8 mouse cellular contexts compared by ENCODE assay signal in genomic region chr2:105017802-105018201, GRCm38 (mm10). TPM values are rescaled to one million over a fixed set of nuclear protein-coding genes. Genes with fewer than 3 reads are reported as not detected.
DNase-seq lines count a peak whose midpoint lies in the region; ATAC-seq and TF ChIP-seq lines count a peak whose summit lies in the region.

No protein-coding gene starts in this region.

- DNase-seq in cerebellum, adult 11-12 months: peak; percentile 15
- no peak for DNase-seq in cerebellum, adult 2 months
- DNase-seq in lung, adult 18-20 months: no peak
- peak; percentile 28 for DNase-seq in liver, postnatal 0 days
- no peak for DNase-seq in spleen, postnatal 4 days (ENCODE audit: low spot score in 2 of 2)
- DNase-seq in B cell, adult 2 months: no peak

- no peak for TF ChIP-seq EP300 in liver, postnatal 0 days (IDR thresholded peaks at IDR 0.05; ENCODE audit: low read depth)

- H3K4me2 ChIP-seq in lung, embryonic 15.5 days: peak overlapping the region; percentile 64
- H3K4me2 ChIP-seq in forebrain, embryonic 15.5 days (replicated peaks): no peak overlapping the region
- peak overlapping the region; percentile 81 for H3K4me2 ChIP-seq in liver, postnatal 0 days (ENCODE audit: low read depth, low read length)

- no peak overlapping the region for H3K4me3 ChIP-seq in cerebellum, adult 2 months (replicated peaks; ENCODE audit: insufficient read depth, low read depth, low read length)
- no peak overlapping the region for H3K4me3 ChIP-seq in lung, embryonic 15.5 days
- H3K4me3 ChIP-seq in forebrain, embryonic 15.5 days: 0 out of 2 replicates have a peak overlapping the region, but pooled peaks have one; percentile 91
- H3K4me3 ChIP-seq in liver, postnatal 0 days (ENCODE audit: low read depth, low read length): peak overlapping the region; percentile 84; the same call in 1 of the 2 replicates

- no peak for TF ChIP-seq POLR2A in cerebellum, adult 2 months (IDR thresholded peaks at IDR 0.05; ENCODE audit: borderline replicate concordance, insufficient read depth, low read length)

- 87% methylated on average over 3 of the region's 3 CpGs for WGBS in cerebellum, adult 2 months
- WGBS in lung, embryonic 15.5 days: 80% methylated on average over 3 of the region's 3 CpGs
- 86% methylated on average over 3 of the region's 3 CpGs for WGBS in forebrain, embryonic 15.5 days
- WGBS in liver, postnatal 0 days (ENCODE audit: insufficient replicate concordance): 70% methylated on average over 3 of the region's 3 CpGs

- peaks cover 10% of the 10 kb centered on the region for H3K36me3 ChIP-seq in lung, embryonic 15.5 days
- peaks cover 5% of the 10 kb centered on the region for H3K36me3 ChIP-seq in forebrain, embryonic 15.5 days
- peaks cover 8% of the 10 kb centered on the region for H3K36me3 ChIP-seq in liver, postnatal 0 days (replicated peaks; ENCODE audit: insufficient read depth, low read length)

- no peaks in the 10 kb centered on the region for H3K27me3 ChIP-seq in cerebellum, adult 2 months (ENCODE audit: control insufficient read depth, insufficient read depth, low read length)
- H3K27me3 ChIP-seq in lung, embryonic 15.5 days: no peaks in the 10 kb centered on the region
- H3K27me3 ChIP-seq in forebrain, embryonic 15.5 days: no peaks in the 10 kb centered on the region
- no peaks in the 10 kb centered on the region for H3K27me3 ChIP-seq in liver, postnatal 0 days (ENCODE audit: insufficient read depth, low read length)

- peaks cover 3% of the 10 kb centered on the region; the same call in 1 of the 2 replicates for H3K4me1 ChIP-seq in cerebellum, adult 2 months (ENCODE audit: control insufficient read depth, insufficient read depth, low read length)
- peaks cover 11% of the 10 kb centered on the region for H3K4me1 ChIP-seq in lung, embryonic 15.5 days
- H3K4me1 ChIP-seq in forebrain, embryonic 15.5 days: peaks cover 19% of the 10 kb centered on the region
- H3K4me1 ChIP-seq in liver, postnatal 0 days (ENCODE audit: insufficient read depth): peaks cover 13% of the 10 kb centered on the region

- no peak for TF ChIP-seq CTCF in cerebellum, adult 2 months (IDR thresholded peaks at IDR 0.05; ENCODE audit: borderline replicate concordance, insufficient read depth, low read depth, low read length)
- TF ChIP-seq CTCF in liver, postnatal 0 days (IDR thresholded peaks at IDR 0.05; ENCODE audit: low read depth): no peak

- ATAC-seq in lung, embryonic 15.5 days (ENCODE audit: borderline replicate concordance, extremely low read depth, low FRiP score, low TSS enrichment): no peak
- ATAC-seq in forebrain, embryonic 15.5 days (replicated peaks): no peak
- ATAC-seq in liver, postnatal 0 days: no peak

- H3K9me3 ChIP-seq in lung, embryonic 15.5 days: no peaks in the 10 kb centered on the region
- no peaks in the 10 kb centered on the region for H3K9me3 ChIP-seq in forebrain, embryonic 15.5 days
- no peaks in the 10 kb centered on the region for H3K9me3 ChIP-seq in liver, postnatal 0 days (ENCODE audit: low read length)

- no peak overlapping the region for H3K27ac ChIP-seq in cerebellum, adult 2 months (ENCODE audit: insufficient read depth, low read length)
- H3K27ac ChIP-seq in lung, embryonic 15.5 days: no peak overlapping the region
- no peak overlapping the region for H3K27ac ChIP-seq in forebrain, embryonic 15.5 days (replicated peaks)
- H3K27ac ChIP-seq in liver, postnatal 0 days (ENCODE audit: low read depth): no peak overlapping the region; the same call in 1 of the 2 replicates

- no peak overlapping the region for H3K9ac ChIP-seq in lung, embryonic 15.5 days
- no peak overlapping the region for H3K9ac ChIP-seq in forebrain, embryonic 15.5 days (replicated peaks)
- no peak overlapping the region for H3K9ac ChIP-seq in liver, postnatal 0 days (replicated peaks)

RNA-seq across cellular contexts. Expression of gene Eif3m, which starts 0.9 kb away (rescaled TPM):
- polyA plus RNA-seq in cerebellum, adult 2 months (2012; rRNA removed): 92.4 and 94.0 TPM in 2 replicates
- polyA plus RNA-seq in lung, embryonic 15.5 days (2015; fragmentation: Nextera tagmentation; extraction: Ambion mirVana): 263 and 277 TPM in 2 replicates
- polyA plus RNA-seq in forebrain, embryonic 15.5 days (2015; fragmentation: Nextera tagmentation; extraction: Ambion mirVana): 199 and 201 TPM in 2 replicates
- polyA plus RNA-seq in liver, postnatal 0 days (2015; fragmentation: Nextera tagmentation; extraction: Ambion mirVana): 126 and 128 TPM in 2 replicates

Comparison
In these comparisons a context has a peak if more than half of its experiments do, and no peak if none do; other contexts are left out.
1. DNase-seq: peak in cerebellum, adult 11-12 months (single experiment) and liver, postnatal 0 days (single experiment); none in cerebellum, adult 2 months (0 of 2), lung, adult 18-20 months (0 of 2), spleen, postnatal 4 days (0 of 2) and B cell, adult 2 months (0 of 2).
2. H3K4me3 ChIP-seq: peak in forebrain, embryonic 15.5 days (single experiment) and liver, postnatal 0 days (single experiment); none in cerebellum, adult 2 months (single experiment) and lung, embryonic 15.5 days (single experiment).